Mouse (Mus musculus): Measurements from ENCODE around the gene Rab3il1. TPM values are rescaled to one million over a fixed set of nuclear protein-coding genes. Genes with fewer than 3 reads are reported as not detected.
A peak's percentile ranks its signal among the peaks of the same experiment; 100 is the strongest.

The Rab3il1 gene
- total and polyA plus RNA-seq, 3 experiments, result 1.0 to 1.4 TPM; not detected in 1

DNA sequence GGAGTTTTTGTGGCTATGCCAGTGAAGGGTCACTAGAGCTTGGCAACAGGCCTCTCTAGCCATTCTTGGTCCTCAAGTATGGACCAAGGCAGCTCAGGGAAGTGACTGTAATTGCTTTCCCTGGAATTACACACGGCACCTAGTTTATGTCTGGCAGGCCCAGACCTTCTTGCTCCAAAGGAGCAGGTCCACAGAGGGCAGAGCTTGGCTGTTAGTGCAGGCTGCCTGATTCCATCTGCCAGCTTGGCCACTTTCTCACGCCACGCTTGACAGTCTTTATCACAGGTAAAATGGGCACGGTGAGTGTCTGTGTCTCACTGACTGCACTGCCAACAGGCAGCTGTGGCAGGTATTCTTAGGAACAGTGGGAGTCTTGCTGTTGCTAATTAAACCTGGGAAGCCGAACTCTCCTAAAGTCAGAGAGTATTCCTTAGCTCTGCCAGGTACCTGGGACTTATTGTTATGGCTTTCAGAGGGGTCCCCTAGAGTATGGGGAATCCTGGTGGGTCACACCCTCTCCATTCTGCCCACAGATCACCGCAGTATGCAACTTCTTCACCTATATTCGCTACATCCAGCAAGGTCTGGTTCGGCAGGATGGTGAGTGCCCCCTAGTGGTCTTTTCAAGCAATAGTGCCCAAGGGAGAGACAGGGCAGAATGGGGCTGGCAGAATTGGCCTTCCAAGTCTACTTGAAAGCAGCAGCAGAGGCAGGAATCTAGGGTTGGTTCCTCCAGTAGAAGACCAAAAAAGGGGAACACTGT lies 31.9 kb downstream of the Rab3il1 start:
- no peaks in the 10 kb centered on the region for H3K4me1 ChIP-seq (ENCODE audit: control insufficient read depth in 1 of 2, insufficient read depth in 2 of 2, low read length in 2 of 2)
- no peak overlapping the region for H3K4me3 ChIP-seq (ENCODE audit: control insufficient read depth in 1 of 2, insufficient read depth in 1 of 2, low read depth in 2 of 2, low read length in 2 of 2)
- H3K36me3 ChIP-seq (ENCODE audit: control insufficient read depth in 1 of 2, insufficient read depth in 2 of 2, low read length in 2 of 2), result no peaks in the 10 kb centered on the region
- H3K27ac ChIP-seq (ENCODE audit: control insufficient read depth, low read depth, low read length), result no peak overlapping the region
- peak; percentile 76 for DNase-seq (ENCODE audit: low read depth, low spot score)
- no peak for TF ChIP-seq POLR2AphosphoS5 (IDR thresholded peaks at IDR 0.05; ENCODE audit: borderline replicate concordance, low read depth, low read length)
- TF ChIP-seq TAL1 (IDR thresholded peaks at IDR 0.05; ENCODE audit: low read length), result no peak
- peak; percentile 80 for TF ChIP-seq ZC3H11A (IDR thresholded peaks at IDR 0.05; ENCODE audit: low read depth, low read length)
- no peak for TF ChIP-seq POLR2AphosphoS2 (IDR thresholded peaks at IDR 0.05; ENCODE audit: low read length)
- TF ChIP-seq ZNF384 (IDR thresholded peaks at IDR 0.05; ENCODE audit: low read depth, low read length), result no peak
- no peak for TF ChIP-seq ZMIZ1 (IDR thresholded peaks at IDR 0.05; ENCODE audit: low read depth, low read length)
- no peak for TF ChIP-seq KAT2A (conservative IDR thresholded peaks at IDR 0.05; ENCODE audit: low read depth, low read length)
- TF ChIP-seq RAD21 (IDR thresholded peaks at IDR 0.05; ENCODE audit: low read depth, low read length), result peak; percentile 72
- peak; percentile 90 to 95 (median 92) for TF ChIP-seq CTCF (IDR thresholded peaks at IDR 0.05 in 2 of 3, conservative IDR thresholded peaks at IDR 0.05 in 1 of 3; ENCODE audit: control insufficient read depth in 1 of 3, insufficient read depth in 1 of 3, low read depth in 2 of 3, low read length in 3 of 3, poor library complexity in 1 of 3, severe bottlenecking in 1 of 3)
- TF ChIP-seq SMC3 (IDR thresholded peaks at IDR 0.05; ENCODE audit: low read depth, low read length), result peak; percentile 95
- no peak for TF ChIP-seq CHD1 (IDR thresholded peaks at IDR 0.05; ENCODE audit: low read depth, low read length)
- H3K27me3 ChIP-seq (ENCODE audit: control insufficient read depth in 1 of 2, insufficient read depth in 2 of 2, low read length in 2 of 2), result no peaks in the 10 kb centered on the region
- no peaks in the 10 kb centered on the region for H3K79me2 ChIP-seq (ENCODE audit: control insufficient read depth, insufficient read depth, low read length, poor library complexity)
- H3K9ac ChIP-seq (ENCODE audit: control insufficient read depth, low read depth, low read length, poor library complexity, severe bottlenecking), result no peak overlapping the region
- no peaks in the 10 kb centered on the region for H3K9me3 ChIP-seq (replicated peaks; ENCODE audit: insufficient read depth, low read length)

DNA sequence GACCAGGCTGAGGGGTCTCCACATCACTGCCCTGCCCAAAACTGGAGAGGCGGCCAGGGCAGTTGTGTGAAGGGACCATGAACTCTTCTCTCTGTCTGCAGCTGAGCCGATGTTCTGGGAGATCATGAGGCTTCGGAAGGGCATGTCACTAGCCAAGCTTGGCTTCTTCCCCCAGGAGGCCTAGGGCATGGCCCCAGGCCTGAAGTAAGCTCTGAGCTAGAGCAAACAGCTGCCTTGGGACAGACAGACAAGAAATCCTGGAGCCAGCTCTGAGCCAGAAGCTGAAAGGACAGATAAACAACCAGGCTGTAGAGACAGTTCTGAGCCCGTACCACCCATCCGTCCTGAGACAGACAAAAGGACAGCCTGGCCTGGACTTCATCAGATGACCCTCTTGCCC lies 32.9 kb downstream of the Rab3il1 start:
- Histone ChIP-seq H3K4me3 (ENCODE audit: control insufficient read depth in 1 of 2, insufficient read depth in 1 of 2, low read depth in 2 of 2, low read length in 2 of 2) (no peak overlapping the region), H3K9me3 (replicated peaks; ENCODE audit: insufficient read depth, low read length) (no peaks in the 10 kb centered on the region), H3K27ac (ENCODE audit: control insufficient read depth, low read depth, low read length) (no peak overlapping the region), H3K79me2 (ENCODE audit: control insufficient read depth, insufficient read depth, low read length, poor library complexity) (no peaks in the 10 kb centered on the region), H3K9ac (ENCODE audit: control insufficient read depth, low read depth, low read length, poor library complexity, severe bottlenecking) (no peak overlapping the region), H3K4me1 (ENCODE audit: control insufficient read depth in 1 of 2, insufficient read depth in 2 of 2, low read length in 2 of 2) (no peaks in the 10 kb centered on the region), H3K27me3 (ENCODE audit: control insufficient read depth in 1 of 2, insufficient read depth in 2 of 2, low read length in 2 of 2) (no peaks in the 10 kb centered on the region), H3K36me3 (ENCODE audit: control insufficient read depth in 1 of 2, insufficient read depth in 2 of 2, low read length in 2 of 2) (no peaks in the 10 kb centered on the region)
- TF ChIP-seq USF1 (IDR thresholded peaks at IDR 0.05; ENCODE audit: low read depth, low read length), result no peak
- DNase-seq (ENCODE audit: low read depth, low spot score), result no peak

DNA sequence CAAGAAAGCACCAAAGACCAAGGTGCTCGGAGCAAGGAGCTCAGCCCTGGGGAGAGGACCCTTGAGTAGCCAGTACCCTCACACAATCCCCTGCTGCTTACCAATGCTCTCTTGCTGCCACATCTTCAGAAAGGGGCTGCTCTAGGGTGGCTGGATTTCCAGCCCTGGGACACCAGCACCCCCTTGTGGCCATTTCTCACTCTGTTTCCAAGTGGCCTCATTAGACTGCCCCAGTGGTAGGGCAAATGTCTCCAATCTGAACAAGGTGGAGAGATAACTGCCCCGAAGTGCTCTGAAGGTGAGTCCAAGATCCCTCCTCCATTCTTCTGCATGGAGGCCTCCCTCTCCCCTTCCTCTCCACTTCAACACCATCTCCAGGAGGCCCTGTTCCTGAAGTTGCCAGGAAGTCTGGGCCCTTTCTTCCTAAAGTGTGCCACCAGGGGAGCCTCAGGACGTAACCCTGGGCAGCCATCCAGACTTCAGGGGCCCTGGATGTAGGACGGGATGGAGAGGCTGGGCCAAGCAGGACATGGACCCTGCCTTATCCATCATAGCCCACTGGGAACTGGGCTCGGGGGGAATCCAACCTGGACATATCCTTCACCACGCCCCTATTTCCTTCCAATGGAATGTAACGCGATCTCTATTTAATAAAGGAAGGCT lies 33.4 kb downstream of the Rab3il1 start:
- Histone ChIP-seq H3K4me3 (ENCODE audit: control insufficient read depth in 1 of 2, insufficient read depth in 1 of 2, low read depth in 2 of 2, low read length in 2 of 2) (no peak overlapping the region), H3K9ac (ENCODE audit: control insufficient read depth, low read depth, low read length, poor library complexity, severe bottlenecking) (no peak overlapping the region), H3K79me2 (ENCODE audit: control insufficient read depth, insufficient read depth, low read length, poor library complexity) (no peaks in the 10 kb centered on the region), H3K27ac (ENCODE audit: control insufficient read depth, low read depth, low read length) (no peak overlapping the region), H3K36me3 (ENCODE audit: control insufficient read depth in 1 of 2, insufficient read depth in 2 of 2, low read length in 2 of 2) (no peaks in the 10 kb centered on the region), H3K9me3 (replicated peaks; ENCODE audit: insufficient read depth, low read length) (no peaks in the 10 kb centered on the region), H3K4me1 (ENCODE audit: control insufficient read depth in 1 of 2, insufficient read depth in 2 of 2, low read length in 2 of 2) (no peaks in the 10 kb centered on the region), H3K27me3 (ENCODE audit: control insufficient read depth in 1 of 2, insufficient read depth in 2 of 2, low read length in 2 of 2) (peaks cover 0 to 3% of the 10 kb centered on the region in 2 experiments; a peak in 1 of 4 replicates)
- DNase-seq (ENCODE audit: low read depth, low spot score), result peak; percentile 83
- TF ChIP-seq MYC (IDR thresholded peaks at IDR 0.05; ENCODE audit: low read depth, low read length), result no peak
- TF ChIP-seq GATA1 (IDR thresholded peaks at IDR 0.05; ENCODE audit: low read depth, low read length), result no peak
- no peak for TF ChIP-seq NRF1 (IDR thresholded peaks at IDR 0.05; ENCODE audit: insufficient read depth, low read depth, low read length, poor library complexity, severe bottlenecking)
- TF ChIP-seq RAD21 (IDR thresholded peaks at IDR 0.05; ENCODE audit: low read depth, low read length), result peak; percentile 98
- no peak for TF ChIP-seq GABPA (IDR thresholded peaks at IDR 0.05; ENCODE audit: low read depth, low read length)
- no peak for TF ChIP-seq MAZ (IDR thresholded peaks at IDR 0.05; ENCODE audit: low read depth, low read length)
- no peak for TF ChIP-seq ETS1 (IDR thresholded peaks at IDR 0.05; ENCODE audit: low read depth, low read length)
- no peak for TF ChIP-seq MYB (IDR thresholded peaks at IDR 0.05; ENCODE audit: low read depth, low read length)
- TF ChIP-seq JUND (IDR thresholded peaks at IDR 0.05; ENCODE audit: low read depth, low read length), result no peak
- no peak for TF ChIP-seq POLR2A (IDR thresholded peaks at IDR 0.05; ENCODE audit: control insufficient read depth in 1 of 2, insufficient read depth in 1 of 2, low read depth in 1 of 2, low read length in 2 of 2, poor library complexity in 1 of 2)
- TF ChIP-seq TBP (IDR thresholded peaks at IDR 0.05; ENCODE audit: low read depth, low read length), result no peak
- TF ChIP-seq TAL1 (IDR thresholded peaks at IDR 0.05; ENCODE audit: low read length), result no peak
- no peak for TF ChIP-seq E2F4 (IDR thresholded peaks at IDR 0.05; ENCODE audit: borderline replicate concordance, low read depth, low read length)
- TF ChIP-seq CHD1 (IDR thresholded peaks at IDR 0.05; ENCODE audit: low read depth, low read length), result no peak
- peak; percentile 95 for TF ChIP-seq SMC3 (IDR thresholded peaks at IDR 0.05; ENCODE audit: low read depth, low read length)
- TF ChIP-seq UBTF (IDR thresholded peaks at IDR 0.05; ENCODE audit: borderline replicate concordance, insufficient read depth, low read depth, low read length), result no peak
- no peak for TF ChIP-seq ZNF384 (IDR thresholded peaks at IDR 0.05; ENCODE audit: low read depth, low read length)

Data from MEL (cell line).